Mouse (Mus musculus) lung, postnatal 0 days (tissue): ENCODE data around the gene Blcap.
"Not testable (repeated sequence)": the region's sequence is repeated elsewhere in the genome, so short reads cannot be mapped to it uniquely, and the experiment has no call there.

ENCODE experiments used
- CTCF ChIP-seq: IDR thresholded peaks from 2 replicates; pipeline ENCODE4 v1.5.1; 2016; ENCODE audit warnings: antibody characterized with exemption, mild to moderate bottlenecking
- EP300 ChIP-seq: IDR thresholded peaks from 2 replicates; pipeline ENCODE4 v1.6.1; 2016; ENCODE audit warnings: antibody characterized with exemption, mild to moderate bottlenecking, control low read depth

DNA sequence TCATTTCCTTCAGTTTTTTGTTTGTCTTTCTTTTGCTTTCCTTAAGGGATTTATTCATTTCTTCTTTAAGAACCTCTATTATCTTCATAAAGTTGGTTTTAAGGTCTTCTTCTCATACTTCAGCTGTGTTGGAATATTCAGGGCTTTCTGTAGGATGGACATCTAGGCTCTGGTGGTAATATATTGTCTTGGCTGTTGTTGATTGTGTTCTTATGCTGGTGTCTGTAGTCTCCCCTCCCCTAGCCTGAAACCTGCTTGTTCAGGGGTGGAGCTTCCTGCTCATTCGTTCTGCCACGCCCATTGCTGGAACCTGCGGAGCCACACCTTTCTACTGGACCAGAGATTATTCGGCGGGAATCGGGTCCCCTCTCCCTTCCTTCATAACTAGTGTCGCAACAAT is 14.3 kb upstream of the Blcap start:
- not testable (repeated sequence) for TF ChIP-seq CTCF, EP300
